Mouse (Mus musculus) v-Abl transformed pro-B cells (cell line): ENCODE data around the gene Jarid2.

ENCODE experiments used
- in situ Hi-C, 2 experiments: fragments of 400-800 bp; cut with MboI; formaldehyde crosslinking; loops; one replicate each; pipeline ENCODE4 v1.15.1; 2025; ENCODE audit not compliant: unreplicated experiment in 2 of 2

Jarid2 gene

DNA sequence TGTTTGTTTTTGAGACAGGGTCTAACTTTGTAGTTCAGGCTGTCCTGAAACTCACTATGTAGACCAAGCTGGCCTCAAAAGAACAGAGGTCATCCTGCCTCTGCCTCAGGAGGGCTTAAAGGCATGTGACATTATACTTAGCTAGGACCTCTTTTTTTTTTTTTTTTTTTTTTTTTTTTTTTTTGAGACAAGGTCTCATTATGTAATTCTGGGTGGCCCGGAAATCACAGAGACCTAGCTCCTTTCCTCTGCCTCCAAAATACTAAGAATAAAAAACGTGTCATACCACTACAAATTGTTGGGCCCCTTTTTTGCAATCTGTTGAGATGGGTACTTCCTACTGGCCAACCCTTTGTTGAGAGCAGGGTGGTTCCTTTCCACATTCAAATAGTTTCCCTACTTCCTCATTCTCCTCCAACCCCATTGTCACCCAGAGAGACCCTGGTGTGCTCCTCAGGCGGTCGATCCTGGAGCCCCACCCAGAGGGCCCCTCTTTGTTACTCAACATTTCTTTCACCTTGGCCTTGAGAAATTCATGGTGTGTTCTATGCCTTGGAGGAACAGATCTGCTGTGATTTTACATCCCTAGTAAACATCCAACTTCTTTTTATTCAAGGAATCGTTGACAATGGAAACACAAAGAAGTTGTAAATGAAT is 7.3 kb upstream of the Jarid2 start:
- in situ Hi-C loops, result loop anchor here in 1 of 2 experiments (25.0 kb wide), 1 partner anchor 660 kb away; no protein-coding TSS in a partner anchor

- in situ Hi-C loops, result loop anchor here in 1 of 2 experiments (25.0 kb wide), 1 partner anchor 661 kb away; no protein-coding TSS in a partner anchor
Measured at GRCm38 (mm10) chr13:44723522-44723921, 5.8 kb upstream of the Jarid2 start.

GRCm38 (mm10) chr13:44728145-44728880 is 961 bp upstream of the Jarid2 start:
- in situ Hi-C loops, result loop anchor here (25.0 kb wide), 2 partner anchors 734 to 866 kb away; no protein-coding TSS in a partner anchor

DNA sequence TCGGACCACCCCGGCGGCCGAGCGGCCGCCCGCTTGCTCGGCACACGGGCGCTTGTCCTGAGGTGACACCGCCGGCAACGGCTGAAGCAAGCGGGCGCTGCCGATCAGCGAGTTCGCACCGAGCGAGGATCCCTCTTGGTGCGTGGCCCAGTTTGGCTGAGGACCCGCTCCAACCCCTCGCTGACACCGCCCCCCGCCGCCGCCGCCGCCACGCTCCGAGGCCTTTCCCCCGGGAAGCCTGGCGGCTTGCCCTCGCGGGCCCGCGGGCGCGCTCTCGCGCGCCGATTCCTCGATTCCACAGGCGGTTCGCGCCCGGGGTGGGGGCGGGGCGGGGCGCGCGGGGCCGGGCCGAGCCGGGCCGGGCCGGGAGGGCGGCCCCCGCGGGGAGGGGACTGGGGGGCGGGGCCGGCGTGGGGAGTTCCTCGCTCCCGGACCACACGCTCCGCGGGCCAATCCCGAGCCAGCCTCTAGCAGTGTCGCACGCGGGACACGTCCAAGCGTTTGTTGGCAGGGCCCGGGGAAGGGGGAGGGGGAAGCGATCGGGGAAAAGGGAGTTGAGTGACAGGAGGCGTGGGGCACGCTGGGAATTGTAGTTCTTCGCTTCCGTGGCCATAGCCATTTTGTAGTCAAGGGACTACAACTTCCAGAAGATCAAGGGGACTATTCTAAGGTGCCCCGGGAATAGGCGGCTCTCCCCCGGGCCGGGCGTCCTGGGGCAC is 1.0 kb downstream of the Jarid2 start:
- in situ Hi-C loops, result loop anchor here (10.0 to 25.0 kb wide), 5 partner anchors 244 to 868 kb away; partner anchors contain the start of gene Dtnbp1 (in 1 of the 2)

DNA sequence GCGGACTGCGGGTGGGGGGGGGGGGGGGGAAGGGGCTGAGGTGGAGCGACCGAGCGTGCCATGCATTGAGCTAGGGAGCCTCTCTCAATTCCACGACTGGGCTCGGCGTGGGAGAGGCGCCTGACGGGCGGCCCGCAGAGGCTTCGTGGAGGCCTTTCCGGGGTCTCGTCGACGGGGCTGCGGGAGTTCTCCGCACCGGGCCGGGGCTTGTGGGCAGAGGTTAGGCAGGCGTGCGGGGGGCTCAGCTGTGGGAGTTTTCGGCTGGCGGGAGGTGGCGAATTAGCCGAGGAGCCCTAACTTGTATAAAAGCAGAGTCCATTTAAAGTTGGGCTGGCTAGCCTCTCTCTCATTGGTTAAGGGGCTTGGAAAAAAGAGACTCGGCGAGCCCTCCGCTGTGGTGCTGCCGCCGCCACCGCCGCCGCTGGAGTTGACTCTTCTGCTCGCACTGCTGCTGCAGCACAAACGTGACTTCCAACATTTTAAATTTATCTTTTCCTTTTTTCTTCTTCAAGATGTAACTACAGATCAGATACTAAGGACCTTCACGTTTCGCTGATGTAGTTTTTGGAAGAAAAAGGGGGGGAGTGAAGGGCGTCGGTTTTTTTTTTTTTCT is 1.8 kb downstream of the Jarid2 start:
- in situ Hi-C loops, result loop anchor here (10.0 to 25.0 kb wide), 5 partner anchors 244 to 869 kb away; partner anchors contain the start of gene Dtnbp1 (in 1 of the 2)

- in situ Hi-C loops, result loop anchor here (10.0 to 25.0 kb wide), 5 partner anchors 243 to 870 kb away; partner anchors contain the start of gene Dtnbp1 (in 1 of the 2)
Measured at GRCm38 (mm10) chr13:44731727-44732441, 2.6 kb downstream of the Jarid2 start.

DNA sequence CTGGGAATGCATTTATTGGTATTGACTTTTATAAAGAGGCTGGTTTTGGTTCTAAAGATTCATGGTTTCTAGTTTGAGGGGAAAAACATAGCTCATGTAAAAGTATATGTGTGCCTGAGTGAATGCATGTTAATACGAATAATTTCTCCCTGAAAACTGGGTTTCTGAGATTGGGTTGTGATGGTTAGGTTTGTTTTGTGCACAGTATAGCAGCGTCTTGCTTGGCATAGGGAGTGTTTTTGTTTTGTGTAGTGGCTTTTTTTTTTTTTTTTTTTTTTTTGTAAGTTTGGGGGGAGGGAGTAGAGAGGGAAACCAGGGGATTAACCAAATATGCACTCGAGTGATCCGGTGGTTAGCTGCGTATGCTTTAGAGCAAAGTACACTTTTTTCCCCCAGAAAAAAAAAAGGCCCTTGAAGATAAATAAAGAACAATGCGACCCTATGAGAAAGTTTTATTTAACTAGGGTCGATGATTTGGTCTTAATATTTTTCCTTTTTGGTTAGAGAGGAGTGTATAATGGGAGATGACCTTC is 3.2 kb downstream of the Jarid2 start:
- in situ Hi-C loops, result loop anchor here (10.0 to 25.0 kb wide), 5 partner anchors 242 to 870 kb away; partner anchors contain the start of gene Dtnbp1 (in 1 of the 2)

DNA sequence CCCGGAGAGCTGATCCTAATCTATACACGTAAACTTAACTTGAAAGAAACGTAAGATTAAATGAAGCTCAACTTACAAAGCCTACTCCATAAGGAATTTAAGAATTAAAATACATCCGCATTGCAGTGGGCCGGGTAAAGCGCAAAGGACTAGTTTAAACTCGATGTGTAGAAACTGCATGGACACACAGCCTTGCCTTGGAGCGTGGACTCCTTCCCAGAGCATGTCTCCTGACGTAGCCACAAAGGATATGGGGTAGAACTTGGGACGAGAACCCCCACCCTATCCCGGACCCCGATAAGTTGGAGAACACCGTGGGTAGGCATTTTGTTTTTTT is 3.7 kb downstream of the Jarid2 start:
- in situ Hi-C loops, result loop anchor here (10.0 to 25.0 kb wide), 5 partner anchors 242 to 871 kb away; partner anchors contain the start of gene Dtnbp1 (in 1 of the 2)

DNA sequence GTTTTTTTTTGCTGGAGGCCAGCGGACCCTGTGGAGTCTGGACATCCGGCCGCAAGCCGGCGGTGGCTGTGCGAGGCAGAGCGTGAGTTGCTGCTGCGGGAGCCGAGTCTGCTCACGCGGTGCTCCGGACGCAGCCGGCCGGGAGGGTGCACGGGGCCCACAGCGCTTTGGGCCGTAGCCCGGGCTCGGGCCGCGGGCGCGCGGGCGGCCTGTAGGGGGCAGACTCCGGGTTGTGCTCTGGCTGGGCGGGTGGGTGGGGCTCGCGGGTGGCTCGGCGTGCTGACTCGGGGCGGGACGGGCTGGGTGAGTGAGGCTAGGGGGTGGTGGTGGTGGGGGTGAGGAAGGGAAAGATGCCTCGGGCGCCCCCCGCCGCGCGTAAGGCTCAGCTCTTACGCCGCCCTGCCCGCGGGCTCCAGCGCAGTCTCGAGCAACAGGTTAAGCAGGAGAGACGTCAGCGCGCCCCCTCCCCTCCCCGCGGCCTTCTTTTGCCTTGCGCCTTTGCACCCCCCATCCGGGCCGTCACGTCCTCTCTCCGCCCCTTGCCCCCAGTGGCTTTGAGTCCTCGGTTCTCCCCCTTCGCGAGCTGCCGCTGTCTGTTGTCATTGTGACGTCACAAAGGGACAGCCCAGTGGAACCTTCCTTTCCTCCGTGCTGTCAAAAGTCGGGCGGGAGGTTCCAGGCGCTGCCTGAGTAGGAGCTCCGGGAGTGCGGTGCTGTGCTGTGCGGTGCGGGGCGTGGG is 4.3 kb downstream of the Jarid2 start:
- in situ Hi-C loops, result loop anchor here (10.0 to 25.0 kb wide), 5 partner anchors 241 to 871 kb away; partner anchors contain the start of gene Dtnbp1 (in 1 of the 2)

GRCm38 (mm10) chr13:44734441-44734840 is 5.2 kb downstream of the Jarid2 start:
- in situ Hi-C loops, result loop anchor here (10.0 to 25.0 kb wide), 5 partner anchors 240 to 872 kb away; partner anchors contain the start of gene Dtnbp1 (in 1 of the 2)

DNA sequence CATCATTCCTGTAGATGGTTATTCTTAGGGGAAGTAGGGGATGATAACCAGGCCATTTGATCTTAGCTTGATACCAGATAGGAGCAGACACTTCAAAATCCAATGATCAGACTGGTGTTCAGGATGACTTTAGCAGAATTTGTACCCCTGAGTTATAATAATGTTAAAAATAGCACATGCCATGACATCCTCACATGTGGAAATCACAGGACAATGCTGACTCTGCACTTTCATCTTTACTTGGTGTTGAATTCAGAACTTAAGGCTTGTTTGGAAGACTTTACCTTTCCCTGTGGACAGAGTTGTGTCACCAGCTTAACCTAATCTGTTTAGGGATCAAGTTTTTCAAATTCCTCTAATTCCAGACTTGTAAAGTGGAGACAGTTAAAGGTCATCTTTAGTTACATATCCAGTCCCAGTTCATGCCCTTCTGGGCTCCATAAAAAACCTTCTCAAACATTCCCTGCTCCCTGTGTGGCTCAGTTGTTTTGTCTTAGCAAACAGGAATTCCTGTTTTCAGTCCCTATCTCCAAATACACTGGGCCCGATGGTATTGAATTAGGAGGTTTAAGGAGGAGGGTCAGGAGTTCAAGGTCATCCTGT is 5.9 kb downstream of the Jarid2 start:
- in situ Hi-C loops, result loop anchor here (10.0 to 25.0 kb wide), 5 partner anchors 240 to 873 kb away; partner anchors contain the start of gene Dtnbp1 (in 1 of the 2)

GRCm38 (mm10) chr13:44737297-44737696 is 8.0 kb downstream of the Jarid2 start:
- in situ Hi-C loops, result loop anchor here (10.0 to 25.0 kb wide), 5 partner anchors 238 to 875 kb away; partner anchors contain the start of gene Dtnbp1 (in 1 of the 2)

DNA sequence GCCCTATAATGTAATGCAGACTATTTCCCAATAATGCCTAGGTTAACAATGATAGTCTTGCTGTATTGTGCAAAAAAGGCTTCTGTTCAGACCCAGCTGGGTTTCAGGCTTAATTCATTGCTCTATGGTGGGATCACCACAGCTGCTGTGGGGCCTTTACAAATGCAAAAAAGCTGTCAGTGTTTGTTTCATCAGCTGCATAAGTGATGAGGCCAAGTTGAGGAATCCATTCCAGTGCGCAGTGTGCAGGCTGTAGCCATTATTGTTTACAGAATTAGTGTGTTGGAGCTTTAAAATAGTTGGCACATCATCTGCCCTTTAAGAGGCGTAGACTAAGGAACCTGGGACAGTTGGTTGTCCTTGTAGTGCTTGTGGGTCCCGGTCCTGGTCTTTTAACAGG is 22.5 kb downstream of the Jarid2 start:
- in situ Hi-C loops, result loop anchor here in 1 of 2 experiments (10.0 kb wide), 1 partner anchor 887 kb away; no protein-coding TSS in a partner anchor

GRCm38 (mm10) chr13:44753206-44753605 is 23.9 kb downstream of the Jarid2 start:
- in situ Hi-C loops, result loop anchor here in 1 of 2 experiments (10.0 kb wide), 1 partner anchor 888 kb away; no protein-coding TSS in a partner anchor

DNA sequence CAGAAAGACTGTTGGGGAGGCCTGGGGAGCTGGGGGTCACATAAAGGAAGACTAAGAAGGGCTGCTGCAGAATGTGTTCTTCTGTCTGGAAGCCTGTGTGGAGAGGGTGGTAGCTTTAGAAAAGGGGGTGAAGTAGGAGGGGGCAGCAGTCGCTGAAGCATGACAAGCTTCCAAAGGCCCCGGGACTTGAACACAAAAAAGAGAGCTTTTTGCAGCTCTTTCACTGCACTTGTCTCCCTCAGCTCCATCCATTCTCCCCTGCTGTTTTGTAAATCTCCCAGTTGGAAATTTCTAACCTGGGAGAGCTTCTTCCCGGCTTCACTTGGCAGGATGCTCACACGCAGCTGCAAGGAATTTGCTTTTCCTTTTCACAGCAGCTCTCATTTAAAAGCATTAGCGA is 26.2 kb downstream of the Jarid2 start:
- in situ Hi-C loops, result loop anchor here in 1 of 2 experiments (10.0 kb wide), 1 partner anchor 891 kb away; no protein-coding TSS in a partner anchor

DNA sequence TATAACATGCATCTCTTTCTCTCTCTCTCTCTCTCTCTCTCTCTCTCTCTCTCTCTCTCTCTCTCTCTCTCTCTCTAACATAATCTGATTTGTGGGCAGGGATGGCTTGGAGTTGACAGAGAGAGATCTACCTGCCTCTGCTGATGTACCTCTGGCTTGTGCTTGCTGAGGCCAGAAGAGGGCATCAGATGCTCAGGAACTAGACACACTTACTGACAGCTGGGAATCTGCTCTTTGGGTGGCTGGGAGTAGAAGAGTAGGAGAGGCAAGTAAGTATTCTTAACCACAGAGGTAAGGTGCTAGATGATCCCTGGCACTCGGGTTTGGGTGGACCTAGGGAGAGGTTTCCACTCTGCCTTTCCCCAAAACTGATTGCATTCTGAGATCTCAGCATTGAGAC is 29.5 kb downstream of the Jarid2 start:
- in situ Hi-C loops, result loop anchor here in 1 of 2 experiments (10.0 kb wide), 1 partner anchor 894 kb away; no protein-coding TSS in a partner anchor

- in situ Hi-C loops, result loop anchor here in 1 of 2 experiments (10.0 kb wide), 1 partner anchor 214 kb away; no protein-coding TSS in a partner anchor
Measured at GRCm38 (mm10) chr13:44760761-44761160, 31.5 kb downstream of the Jarid2 start.
